Mouse (Mus musculus) bone marrow macrophage, adult 2 months (primary cell): ENCODE results near the gene Acss3. TPM values are rescaled to one million over a fixed set of nuclear protein-coding genes. Genes with fewer than 3 reads are reported as not detected.

ENCODE experiments used
- H3K27ac ChIP-seq: 2 replicates; pipeline ENCODE4 v1.5.1; 2012; ENCODE audit warnings: low read depth, low read length; ENCODE audit not compliant: insufficient read depth
- H3K4me1 ChIP-seq: 2 replicates; pipeline ENCODE4 v1.6.1; 2012; ENCODE audit warnings: low read length; ENCODE audit not compliant: control insufficient read depth, insufficient read depth
- H3K4me3 ChIP-seq: 2 replicates; pipeline ENCODE4 v1.5.1; 2012; ENCODE audit warnings: mild to moderate bottlenecking, low read length, moderate library complexity; ENCODE audit not compliant: insufficient read depth
- CTCF ChIP-seq: IDR thresholded peaks from 2 replicates; pipeline ENCODE4 v1.5.1; 2012; ENCODE audit warnings: low read depth, mild to moderate bottlenecking, low read length, moderate library complexity
- POLR2A ChIP-seq: IDR thresholded peaks from 2 replicates; pipeline ENCODE4 v1.6.1; 2012; ENCODE audit warnings: mild to moderate bottlenecking, low read depth, low read length, borderline replicate concordance
- polyA plus RNA-seq: library from polyadenylated mRNA; stranded (reverse); fragments of >200 nt; gene quantifications from 2 replicates; pipeline ENCODE4 v1.2.4, GENCODE M21; 2012; ENCODE audit not compliant: missing spikeins, insufficient read depth, insufficient read length

Acss3 gene
- polyA plus RNA-seq, 1 experiment = not detected

DNA sequence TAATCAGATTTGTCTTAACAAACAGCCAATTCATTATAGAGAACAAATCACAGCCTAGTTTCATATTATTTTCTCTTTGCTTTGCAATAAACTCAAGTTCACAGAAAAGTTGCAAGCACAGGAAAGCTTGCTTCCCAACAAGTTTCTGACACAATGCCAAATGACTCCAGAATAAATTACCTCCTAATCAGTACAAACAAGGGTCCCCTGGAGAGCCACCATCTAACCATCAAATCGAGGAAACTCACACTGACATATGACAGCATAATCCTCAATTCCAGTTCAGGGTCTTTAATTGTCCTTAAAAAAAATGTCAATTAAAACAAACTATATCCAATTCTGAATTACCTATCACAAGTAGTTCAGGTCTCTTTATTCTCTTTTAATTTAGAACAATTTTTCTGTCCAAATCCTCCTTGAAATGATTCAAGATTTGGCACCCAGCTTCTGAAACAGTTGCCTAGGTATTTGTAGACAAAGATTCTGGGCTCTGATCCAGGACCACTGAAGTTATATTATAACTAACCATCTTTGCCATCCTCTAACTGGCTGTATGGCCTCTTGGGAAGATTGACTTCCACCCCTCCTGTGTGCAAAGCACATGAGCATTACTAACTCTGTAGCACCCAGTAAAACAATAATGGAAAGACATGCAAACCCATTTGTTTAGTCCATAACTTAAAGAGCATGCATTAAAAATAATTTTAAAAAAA is 7.4 kb downstream of the Acss3 start:
- Histone ChIP-seq H3K4me1 (no peaks in the 10 kb centered on the region), H3K27ac (no peak overlapping the region), H3K4me3 (no peak overlapping the region)
- no peak for TF ChIP-seq CTCF
- no peak for TF ChIP-seq POLR2A

DNA sequence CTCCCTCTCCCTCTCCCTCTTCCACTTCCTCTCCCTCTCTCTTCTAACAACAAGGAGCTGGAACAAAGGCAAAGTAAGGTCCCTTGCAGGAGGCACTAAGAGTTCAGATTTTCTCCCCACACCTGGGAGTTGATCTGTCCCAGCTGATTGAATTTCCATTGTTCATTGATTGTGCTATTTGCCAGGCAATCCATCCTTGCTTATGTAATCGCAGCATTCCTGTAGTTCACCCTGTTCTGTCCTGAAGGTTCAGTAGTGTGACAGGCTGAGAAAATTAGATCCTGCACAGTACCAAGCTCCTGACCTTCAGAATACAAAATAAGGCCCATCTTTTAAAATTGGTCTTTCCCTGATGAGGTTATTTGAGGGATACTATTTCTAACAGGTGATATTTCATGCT is 8.3 kb downstream of the Acss3 start:
- Histone ChIP-seq H3K27ac (no peak overlapping the region), H3K4me1 (no peaks in the 10 kb centered on the region), H3K4me3 (no peak overlapping the region)
- TF ChIP-seq CTCF (no peak), POLR2A (no peak)

DNA sequence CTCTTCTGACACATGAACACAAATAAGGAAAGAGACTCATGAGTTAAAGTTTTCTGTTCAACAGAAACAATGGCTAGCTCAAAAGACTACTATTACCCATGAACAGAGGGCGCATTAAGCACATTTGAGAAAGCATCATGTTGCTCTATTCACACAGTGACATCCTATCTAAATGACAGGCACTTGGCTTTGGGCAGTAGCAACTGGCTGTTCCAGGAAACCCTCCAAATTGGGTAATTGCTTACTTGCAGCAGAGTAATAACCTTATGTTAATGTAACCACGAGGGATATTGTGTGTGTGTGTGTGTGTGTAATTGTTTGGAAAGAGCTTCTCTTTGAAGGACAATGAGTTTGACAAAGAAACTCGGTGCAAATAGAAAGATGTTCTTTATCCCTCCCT is 29.0 kb downstream of the Acss3 start:
- Histone ChIP-seq H3K4me3 (no peak overlapping the region), H3K27ac (no peak overlapping the region), H3K4me1 (no peaks in the 10 kb centered on the region)
- no peak for TF ChIP-seq POLR2A
- no peak for TF ChIP-seq CTCF

DNA sequence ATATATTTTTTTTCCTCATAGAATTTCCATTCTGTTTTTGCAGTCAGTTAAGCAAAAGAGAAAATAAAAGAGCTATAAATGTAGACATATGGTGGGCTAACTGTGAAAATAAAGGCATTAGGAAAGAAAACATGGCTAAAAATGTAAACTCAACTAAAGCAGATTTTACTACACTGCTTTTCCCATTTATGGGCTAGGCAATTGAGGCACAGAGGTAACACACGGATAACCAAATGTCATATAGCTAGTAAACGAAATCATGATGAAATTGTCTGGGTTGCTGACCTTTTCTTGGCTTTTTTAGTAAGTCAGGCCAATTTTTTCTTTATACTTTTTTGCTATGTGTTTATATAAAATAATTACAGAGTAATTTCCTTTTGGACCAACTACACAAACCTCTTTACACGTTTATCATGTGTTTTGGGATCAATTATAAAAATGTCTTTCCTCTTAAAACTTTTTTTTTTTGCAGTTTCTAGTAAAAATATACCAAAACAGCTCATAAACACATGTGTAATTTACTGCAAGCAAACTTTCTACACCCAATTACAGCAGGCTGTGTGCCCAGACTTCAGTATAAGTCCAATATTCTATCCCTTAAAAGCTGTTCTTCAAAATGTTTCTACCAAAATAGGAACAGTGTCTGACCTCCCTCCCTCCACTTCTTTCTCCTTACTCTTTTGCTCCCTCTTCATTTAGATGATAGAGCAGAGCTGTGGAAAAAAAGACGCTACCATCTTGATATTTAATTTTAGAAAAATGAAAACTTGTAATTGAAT is 69.4 kb downstream of the Acss3 start:
- Histone ChIP-seq H3K4me1 (no peaks in the 10 kb centered on the region), H3K4me3 (no peak overlapping the region), H3K27ac (no peak overlapping the region)
- TF ChIP-seq POLR2A = no peak
- TF ChIP-seq CTCF = no peak

DNA sequence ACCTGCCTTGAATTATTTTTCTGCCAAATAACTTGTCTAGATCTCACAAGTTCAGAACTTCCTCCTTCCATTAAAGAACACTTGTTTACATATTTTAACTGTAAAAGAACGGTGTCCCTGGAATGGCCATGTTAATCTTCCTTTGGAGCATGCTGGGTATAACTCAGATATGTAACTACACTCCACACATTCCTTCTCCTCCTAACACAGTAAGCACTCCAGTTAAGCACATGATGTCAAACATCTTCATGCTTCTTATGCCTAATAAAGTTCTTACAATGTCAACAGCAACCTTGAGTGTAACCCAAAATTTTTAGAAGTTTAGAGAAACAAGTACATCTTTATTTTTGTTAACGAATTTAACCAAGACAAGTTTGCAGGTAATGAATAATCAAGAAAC is 73.0 kb downstream of the Acss3 start:
- TF ChIP-seq POLR2A = no peak
- no peak for TF ChIP-seq CTCF
- Histone ChIP-seq H3K4me1 (no peaks in the 10 kb centered on the region), H3K27ac (no peak overlapping the region), H3K4me3 (no peak overlapping the region)

DNA sequence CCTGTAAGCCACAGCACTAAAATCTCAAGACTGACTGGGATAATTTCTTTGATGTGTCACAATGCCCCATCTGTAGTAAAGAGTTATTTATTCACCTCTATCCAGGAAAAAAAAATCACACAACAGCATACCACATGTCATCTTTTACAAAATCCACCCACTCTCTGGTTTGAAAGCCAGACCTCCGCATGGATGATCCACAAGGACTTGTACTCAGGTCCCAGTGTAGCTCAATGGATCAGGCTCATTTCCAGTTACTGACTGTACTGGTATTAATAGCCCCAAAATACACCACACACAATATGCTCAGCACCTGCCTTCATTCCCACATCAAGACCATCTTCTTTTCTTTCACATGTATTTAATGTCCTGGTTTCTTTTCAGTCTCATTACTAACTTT is 80.8 kb downstream of the Acss3 start:
- Histone ChIP-seq H3K27ac (no peak overlapping the region), H3K4me3 (no peak overlapping the region), H3K4me1 (no peaks in the 10 kb centered on the region)
- TF ChIP-seq CTCF = no peak
- no peak for TF ChIP-seq POLR2A

DNA sequence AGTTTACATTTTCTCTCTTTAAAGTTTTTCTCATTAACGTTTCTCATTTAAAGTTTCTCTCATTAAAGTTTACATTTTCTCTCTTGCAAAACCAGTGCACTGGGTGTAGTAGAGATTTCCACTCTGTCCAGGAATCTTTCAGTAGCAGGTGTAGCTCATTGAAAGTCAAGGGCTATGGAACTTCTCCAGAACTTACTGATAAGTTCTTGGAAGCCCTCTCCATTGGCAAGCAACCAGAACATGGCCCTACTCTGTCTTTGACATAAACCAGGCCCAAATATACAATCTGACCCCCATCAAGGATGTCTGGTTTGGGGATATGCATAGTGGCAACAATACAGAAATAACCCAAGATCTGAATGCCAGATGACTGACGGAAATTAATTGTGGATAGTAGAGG is 82.6 kb downstream of the Acss3 start:
- TF ChIP-seq POLR2A = no peak
- no peak for TF ChIP-seq CTCF

DNA sequence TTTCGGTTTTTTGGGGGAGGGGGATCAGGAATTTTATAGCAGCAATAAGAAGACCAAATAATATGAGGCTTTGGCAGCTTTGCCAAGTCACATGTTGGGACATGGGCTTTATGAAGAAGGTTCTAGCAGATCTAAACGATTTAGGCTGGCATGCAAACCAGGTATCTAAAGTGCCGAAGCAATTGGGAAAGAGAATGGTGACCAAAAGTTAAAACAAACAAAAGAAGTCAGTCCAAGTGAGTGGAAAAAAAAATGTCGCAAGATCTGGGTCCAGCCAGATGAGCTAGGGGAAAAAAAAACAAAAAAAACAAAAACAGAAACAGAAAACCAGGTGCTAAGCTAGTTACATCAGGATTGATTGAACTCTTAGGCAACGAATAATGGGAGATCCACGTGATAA is 83.1 kb downstream of the Acss3 start:
- Histone ChIP-seq H3K4me1 (no peaks in the 10 kb centered on the region), H3K4me3 (no peak overlapping the region), H3K27ac (no peak overlapping the region)
- TF ChIP-seq CTCF (no peak), POLR2A (no peak)

More for the DNA sequence above, 82.6 kb downstream of the Acss3 start:
- Histone ChIP-seq H3K4me3 (no peak overlapping the region), H3K27ac (no peak overlapping the region), H3K4me1 (no peaks in the 10 kb centered on the region)

DNA sequence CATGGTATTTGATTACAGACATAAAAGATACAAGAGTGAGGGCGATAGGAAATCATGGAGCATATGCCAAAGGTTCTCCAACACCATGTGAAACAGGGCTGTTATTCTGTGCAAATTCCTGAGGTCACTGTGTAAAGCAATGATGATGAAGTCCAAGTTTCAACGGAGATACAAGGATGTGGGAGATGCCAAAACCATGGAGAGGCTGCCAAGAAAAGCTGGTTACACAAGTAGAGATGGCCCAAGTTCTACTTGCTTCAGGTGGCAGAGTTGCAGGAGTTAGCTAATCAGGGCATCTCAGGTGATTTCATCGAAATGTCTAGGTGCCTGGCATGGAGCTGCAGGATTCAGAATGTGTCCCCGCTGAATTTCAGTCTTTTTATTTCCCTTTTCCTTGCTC is 84.3 kb downstream of the Acss3 start:
- no peak for TF ChIP-seq POLR2A
- TF ChIP-seq CTCF = no peak
- Histone ChIP-seq H3K4me1 (no peaks in the 10 kb centered on the region), H3K4me3 (no peak overlapping the region), H3K27ac (no peak overlapping the region)

DNA sequence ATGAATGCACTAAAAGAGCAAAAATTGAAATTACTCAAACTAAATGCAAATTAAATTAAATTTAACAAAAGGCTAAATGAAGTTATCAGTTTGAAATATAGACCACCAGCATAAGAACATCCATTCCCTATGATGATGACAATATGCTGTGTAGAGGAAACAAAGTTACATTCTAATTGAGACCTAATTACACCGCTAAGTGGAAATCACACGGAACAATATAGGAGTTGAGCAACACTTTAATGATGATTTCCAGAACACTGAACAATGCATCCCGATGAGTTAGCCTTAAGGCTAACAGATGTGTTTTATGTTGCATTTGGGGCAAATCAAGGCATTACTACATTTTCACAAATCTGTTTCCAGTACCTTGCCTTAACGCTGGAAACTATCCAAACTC is 99.2 kb downstream of the Acss3 start:
- H3K27ac ChIP-seq = no peak overlapping the region
- H3K4me1 ChIP-seq = no peaks in the 10 kb centered on the region
- no peak for TF ChIP-seq POLR2A
- TF ChIP-seq CTCF = no peak
- H3K4me3 ChIP-seq = no peak overlapping the region
